Mouse (Mus musculus) hindbrain, embryonic 11.5 days (tissue): ENCODE results near the gene Efs. TPM values are rescaled to one million over a fixed set of nuclear protein-coding genes. Genes with fewer than 3 reads are reported as not detected.
"Not testable (repeated sequence)": the region's sequence is repeated elsewhere in the genome, so short reads cannot be mapped to it uniquely, and the experiment has no call there.

Experiments used
- ATAC-seq: fragments of 200-750 bp; cut with Nextera tagmentation; 2 replicates; pipeline ENCODE4 v1.8.0; 2017; ENCODE audit warnings: mild to moderate bottlenecking, moderate TSS enrichment, moderate library complexity; ENCODE audit not compliant: low FRiP score
- DNase-seq: peaks from one replicate; pipeline ENCODE4 v3.0.0-alpha.2; 2015; ENCODE audit warnings: low spot score
- H3K27ac ChIP-seq: fragments of 300-500 bp; sonication (generic); 2 replicates; pipeline ENCODE4 v1.5.1; 2014; ENCODE audit warnings: mild to moderate bottlenecking, low read depth, low read length
- H3K27me3 ChIP-seq: fragments of 300-500 bp; sonication (generic); 2 replicates; pipeline ENCODE4 v1.6.1; 2014; ENCODE audit warnings: mild to moderate bottlenecking, low read length, moderate library complexity, mixed read lengths; ENCODE audit not compliant: control insufficient read depth, insufficient read depth
- H3K36me3 ChIP-seq: fragments of 300-500 bp; sonication (generic); 2 replicates; pipeline ENCODE4 v1.6.1; 2014; ENCODE audit warnings: mild to moderate bottlenecking, low read length, moderate library complexity, mixed read lengths; ENCODE audit not compliant: control insufficient read depth, insufficient read depth
- H3K4me1 ChIP-seq: fragments of 300-500 bp; sonication (generic); replicated peaks from 2 replicates; pipeline ENCODE4 v1.6.1; 2014; ENCODE audit warnings: low read length, mixed read lengths; ENCODE audit not compliant: control insufficient read depth, insufficient read depth
- H3K4me2 ChIP-seq: fragments of 300-500 bp; sonication (generic); replicated peaks from 2 replicates; pipeline ENCODE4 v1.6.1; 2014; ENCODE audit warnings: mild to moderate bottlenecking, low read depth, low read length
- H3K4me3 ChIP-seq: fragments of 300-500 bp; sonication (generic); 2 replicates; pipeline ENCODE4 v1.5.1; 2014; ENCODE audit warnings: low read depth, low read length
- H3K9ac ChIP-seq: fragments of 300-500 bp; sonication (generic); 2 replicates; pipeline ENCODE4 v1.6.1; 2014; ENCODE audit warnings: low read depth, low read length
- H3K9me3 ChIP-seq: fragments of 300-500 bp; sonication (generic); 2 replicates; pipeline ENCODE4 v1.6.1; 2016; ENCODE audit warnings: low read length; ENCODE audit not compliant: control insufficient read depth
- WGBS: fragments of 180-500 bp; shearing (Covaris S2); extraction: QIAGEN DNeasy Blood & Tissue Kit; methylation state at CpG from one replicate; pipeline ENCODE4 v1.1.7; 2014; 5-methylcytosine and 5-hydroxymethylcytosine counted together
- polyA plus RNA-seq: library from polyadenylated mRNA; unstranded; fragments of >200 nt; fragmentation: Nextera tagmentation; extraction: Ambion mirVana; gene quantifications from 2 replicates; pipeline ENCODE4 v1.2.1, GENCODE M21; 2014

Efs gene
- polyA plus RNA-seq, 1 experiment from 2014 or later = 20.7 TPM

- no peaks in the 10 kb centered on the region for H3K9me3 ChIP-seq
- H3K36me3 ChIP-seq = no peaks in the 10 kb centered on the region
- H3K9ac ChIP-seq = no peak overlapping the region
- H3K4me1 ChIP-seq = no peaks in the 10 kb centered on the region
- no peak overlapping the region for H3K4me2 ChIP-seq
- DNase-seq (no peak), ATAC-seq (no peak)
- H3K27me3 ChIP-seq = no peaks in the 10 kb centered on the region
- no peak overlapping the region for H3K4me3 ChIP-seq
- H3K27ac ChIP-seq = no peak overlapping the region
- 79% methylated on average over 3 of the region's 3 CpGs for WGBS
These were observed 28.5 kb upstream of the Efs start for GRCm38 (mm10) chr14:54954474-54954873.

DNA sequence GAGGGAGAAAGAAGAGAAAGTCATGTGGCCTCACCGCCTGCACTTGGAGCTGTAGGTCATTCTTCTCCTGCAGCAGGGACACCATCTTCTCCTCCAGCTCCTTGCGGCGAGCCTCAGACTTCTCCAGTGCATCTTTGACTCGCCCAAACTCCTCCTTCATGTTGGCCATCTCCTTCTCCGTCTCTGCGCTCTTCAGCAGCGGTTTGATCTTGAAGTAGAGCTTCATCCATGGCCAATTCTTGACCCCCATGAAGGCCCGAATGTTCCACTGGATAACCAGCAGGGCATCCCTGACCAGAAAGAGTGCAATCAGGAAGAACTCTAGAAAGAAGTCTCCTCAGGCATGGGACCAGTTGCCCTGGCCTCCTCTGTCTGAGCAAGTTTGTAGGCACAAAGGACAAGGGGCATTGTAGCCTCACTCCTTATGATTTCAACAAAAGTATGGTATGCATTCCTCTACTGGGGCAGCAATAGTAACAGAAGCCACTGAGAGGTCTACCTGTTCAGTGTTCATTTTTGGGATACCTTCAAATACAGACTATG, 27.8 kb upstream of the Efs start:
- H3K4me2 ChIP-seq = no peak overlapping the region
- no peak overlapping the region for H3K27ac ChIP-seq
- no peak for DNase-seq
- 90% methylated on average over 8 of the region's 8 CpGs for WGBS
- no peaks in the 10 kb centered on the region for H3K9me3 ChIP-seq
- no peak overlapping the region for H3K4me3 ChIP-seq
- no peaks in the 10 kb centered on the region for H3K36me3 ChIP-seq
- ATAC-seq = no peak
- no peaks in the 10 kb centered on the region for H3K4me1 ChIP-seq
- H3K27me3 ChIP-seq = no peaks in the 10 kb centered on the region
- no peak overlapping the region for H3K9ac ChIP-seq

DNA sequence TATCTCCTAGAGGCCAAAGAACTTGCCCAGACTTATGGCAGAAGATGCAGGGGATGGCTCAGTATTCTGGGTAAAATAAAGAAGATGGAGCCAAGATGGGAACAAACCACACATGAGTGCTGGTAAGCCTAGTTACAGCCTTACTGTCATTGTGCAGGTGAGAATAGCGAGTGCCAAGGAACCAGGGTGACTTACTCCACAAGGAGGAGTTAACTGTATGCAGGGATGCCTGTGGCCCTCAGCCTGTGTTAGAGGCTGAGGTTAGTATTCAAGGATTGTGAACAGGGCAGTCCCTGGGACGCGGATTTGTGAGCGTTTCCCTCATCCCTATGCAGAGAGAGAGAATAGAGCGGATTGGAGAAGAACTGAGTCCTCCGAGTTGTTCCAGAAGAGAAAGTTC, 25.7 kb upstream of the Efs start:
- no peak for DNase-seq
- 87% methylated on average over 6 of the region's 6 CpGs for WGBS
- Histone ChIP-seq H3K4me3 (no peak overlapping the region), H3K27ac (no peak overlapping the region), H3K9ac (no peak overlapping the region), H3K4me2 (no peak overlapping the region), H3K4me1 (no peaks in the 10 kb centered on the region), H3K36me3 (no peaks in the 10 kb centered on the region), H3K27me3 (no peaks in the 10 kb centered on the region), H3K9me3 (no peaks in the 10 kb centered on the region)
- no peak for ATAC-seq

- H3K9ac ChIP-seq = no peak overlapping the region
- H3K36me3 ChIP-seq = no peaks in the 10 kb centered on the region
- no peaks in the 10 kb centered on the region for H3K9me3 ChIP-seq
- no peak overlapping the region for H3K4me2 ChIP-seq
- no peak for DNase-seq
- H3K27ac ChIP-seq = no peak overlapping the region
- no peak overlapping the region for H3K4me3 ChIP-seq
- 54% methylated on average over 12 of the region's 12 CpGs for WGBS
- no peak for ATAC-seq
- H3K4me1 ChIP-seq = no peaks in the 10 kb centered on the region
- H3K27me3 ChIP-seq = no peaks in the 10 kb centered on the region
These were observed 24.6 kb upstream of the Efs start for GRCm38 (mm10) chr14:54950493-54950892.

DNA sequence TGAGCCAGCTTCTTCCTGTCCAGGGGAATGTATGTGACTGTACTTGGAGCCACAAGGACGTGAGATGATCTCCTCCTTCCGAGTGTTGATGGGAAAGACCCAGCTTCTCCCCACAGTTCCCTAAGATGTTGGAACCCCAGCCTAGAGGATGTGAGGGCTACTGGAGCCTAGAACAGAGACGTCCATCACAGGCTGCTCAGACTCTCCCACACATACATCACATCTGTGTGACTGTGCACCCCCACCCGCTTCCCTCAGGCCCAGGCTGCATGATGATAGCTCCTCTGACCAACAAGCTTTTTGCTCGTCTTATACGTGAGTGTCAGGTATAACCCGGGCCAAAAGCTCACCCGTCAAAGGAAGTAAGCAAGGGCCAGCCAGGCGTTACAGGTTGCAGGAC, 22.9 kb upstream of the Efs start:
- ATAC-seq = no peak
- Histone ChIP-seq H3K9me3 (no peaks in the 10 kb centered on the region), H3K4me2 (no peak overlapping the region), H3K27ac (no peak overlapping the region), H3K4me3 (no peak overlapping the region), H3K9ac (no peak overlapping the region), H3K4me1 (no peaks in the 10 kb centered on the region), H3K27me3 (no peaks in the 10 kb centered on the region), H3K36me3 (no peaks in the 10 kb centered on the region)
- WGBS = 86% methylated on average over 9 of the region's 9 CpGs
- DNase-seq = no peak

DNA sequence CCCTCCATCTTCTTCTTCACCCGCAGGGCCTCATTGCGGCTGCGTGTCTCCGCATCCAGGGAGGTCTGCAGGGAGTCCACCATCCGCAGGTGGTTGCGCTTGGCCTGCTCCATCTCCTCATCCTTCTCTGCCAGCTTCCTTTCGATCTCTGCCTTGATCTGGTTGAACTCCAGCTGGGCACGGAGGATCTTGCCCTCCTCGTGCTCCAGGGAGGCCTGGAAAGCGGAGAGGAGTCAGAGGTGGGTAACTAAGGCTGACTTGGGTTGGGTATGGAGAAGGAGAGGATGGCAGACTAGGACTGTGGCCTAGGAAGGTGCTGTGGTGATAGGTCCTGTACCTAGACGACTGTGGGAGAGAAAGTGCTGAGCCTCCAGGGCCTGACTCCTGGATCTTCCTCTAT, 21.1 kb upstream of the Efs start:
- H3K9ac ChIP-seq, DNase-seq, H3K36me3 ChIP-seq, H3K27me3 ChIP-seq, H3K4me2 ChIP-seq, H3K9me3 ChIP-seq, ATAC-seq, H3K27ac ChIP-seq, H3K4me1 ChIP-seq, H3K4me3 ChIP-seq: not testable (repeated sequence)
- 83% methylated on average over 8 of the region's 11 CpGs for WGBS

GRCm38 (mm10) chr14:54945975-54946704, 20.2 kb upstream of the Efs start:
- Histone ChIP-seq H3K4me1 (no peaks in the 10 kb centered on the region), H3K4me3 (no peak overlapping the region), H3K27ac (no peak overlapping the region), H3K4me2 (no peak overlapping the region), H3K9me3 (no peaks in the 10 kb centered on the region), H3K27me3 (no peaks in the 10 kb centered on the region), H3K36me3 (no peaks in the 10 kb centered on the region), H3K9ac (no peak overlapping the region)
- ATAC-seq (no peak), DNase-seq (no peak)
- 84% methylated on average over 19 of the region's 19 CpGs for WGBS

- Histone ChIP-seq H3K4me3 (no peak overlapping the region), H3K9ac (no peak overlapping the region), H3K27ac (no peak overlapping the region), H3K9me3 (no peaks in the 10 kb centered on the region), H3K4me2 (no peak overlapping the region), H3K4me1 (no peaks in the 10 kb centered on the region), H3K27me3 (no peaks in the 10 kb centered on the region), H3K36me3 (no peaks in the 10 kb centered on the region)
- ATAC-seq (no peak), DNase-seq (no peak)
- WGBS = 67% methylated on average over 2 of the region's 2 CpGs
These were observed 19.0 kb upstream of the Efs start for GRCm38 (mm10) chr14:54944939-54945338.

DNA sequence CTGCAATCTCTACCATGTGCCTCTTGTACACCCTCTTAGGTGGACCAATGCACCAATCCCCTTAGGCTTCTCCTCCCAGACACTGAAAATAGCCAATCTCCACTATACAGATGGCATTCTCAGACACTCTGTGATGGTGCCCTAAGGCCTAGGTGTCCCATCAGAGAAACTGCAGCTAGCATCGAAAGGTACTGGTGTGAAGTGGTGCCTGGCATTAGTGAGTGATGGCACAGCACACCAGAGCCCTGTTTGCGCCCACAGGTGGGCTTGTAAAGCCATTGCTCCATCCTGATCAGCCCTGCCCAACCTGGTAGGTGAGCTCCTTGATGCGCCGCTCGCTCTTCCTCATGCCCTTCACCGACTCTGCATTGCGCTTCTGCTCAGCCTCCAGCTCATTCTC, 18.0 kb upstream of the Efs start:
- no peaks in the 10 kb centered on the region for H3K4me1 ChIP-seq
- H3K9me3 ChIP-seq = no peaks in the 10 kb centered on the region
- H3K4me3 ChIP-seq = no peak overlapping the region
- no peak overlapping the region for H3K27ac ChIP-seq
- H3K27me3 ChIP-seq = no peaks in the 10 kb centered on the region
- H3K4me2 ChIP-seq = no peak overlapping the region
- ATAC-seq (no peak), DNase-seq (no peak)
- WGBS = 92% methylated on average over 7 of the region's 7 CpGs
- H3K9ac ChIP-seq = no peak overlapping the region
- no peaks in the 10 kb centered on the region for H3K36me3 ChIP-seq
